Mouse (Mus musculus): Measurements from ENCODE around the gene Kank4.

Kank4 gene

DNA sequence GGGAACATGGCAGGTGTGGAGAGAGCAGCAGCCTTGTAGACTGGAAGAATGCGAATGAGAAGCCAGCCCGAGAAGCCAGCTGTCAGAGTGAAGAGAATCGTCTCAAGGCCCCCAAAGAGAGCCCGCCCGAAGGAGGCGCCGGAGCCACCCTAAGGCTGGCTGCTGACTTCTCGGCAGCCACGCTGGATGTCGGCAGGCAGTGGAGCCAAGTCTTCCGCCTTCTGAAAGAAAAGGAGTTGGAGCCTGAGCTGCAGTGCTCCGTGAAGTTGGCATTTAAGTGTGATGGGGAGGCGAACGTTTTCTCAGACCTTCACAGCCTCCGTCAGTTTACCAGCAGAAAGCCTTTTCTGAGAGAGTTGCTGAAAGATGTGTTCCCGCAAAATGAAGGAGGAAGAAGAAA lies 83.7 kb downstream of the Kank4 start:
- in situ Hi-C loops (cut with MboI; ENCODE audit: low pct_unique_long_range_greater_than_20kb in 1 of 2, low sequenced_read_pairs in 2 of 2, unreplicated experiment in 1 of 2), result loop anchor here in 1 of 2 experiments (10.0 to 25.0 kb wide), 2 partner anchors 131 to 454 kb away; partner anchors contain the start of gene Atg4c

- in situ Hi-C loops (cut with MboI; ENCODE audit: low pct_unique_long_range_greater_than_20kb in 1 of 2, low sequenced_read_pairs in 2 of 2, unreplicated experiment in 1 of 2), result loop anchor here in 1 of 2 experiments (25.0 kb wide), 1 partner anchor 459 kb away; the partner anchor contains the start of gene Atg4c
These were observed 88.6 kb downstream of the Kank4 start for GRCm38 (mm10) chr4:98728716-98729115.

DNA sequence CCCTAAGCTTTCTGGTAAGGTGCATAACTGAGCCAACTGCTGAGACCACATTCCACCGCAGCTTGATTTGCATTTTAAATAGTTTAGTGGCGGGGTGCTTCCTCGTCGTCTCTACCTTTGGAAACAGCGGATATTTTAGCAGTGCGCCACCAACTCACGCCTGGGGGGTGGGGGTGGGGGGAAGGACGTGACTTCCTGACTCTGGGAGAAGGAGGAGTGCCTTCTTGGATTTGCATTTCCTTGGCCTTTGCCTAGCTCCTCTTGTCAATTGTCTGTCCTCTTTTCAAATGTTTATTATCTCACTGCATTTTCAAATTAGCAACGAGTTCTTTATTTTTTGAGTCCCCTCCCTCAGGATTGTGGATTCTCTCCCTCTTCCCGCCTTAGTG lies 89.4 kb downstream of the Kank4 start:
- in situ Hi-C loops (cut with MboI; ENCODE audit: low pct_unique_long_range_greater_than_20kb in 1 of 2, low sequenced_read_pairs in 2 of 2, unreplicated experiment in 1 of 2), result loop anchor here in 1 of 2 experiments (25.0 kb wide), 1 partner anchor 459 kb away; the partner anchor contains the start of gene Atg4c

- in situ Hi-C loops (cut with MboI; ENCODE audit: low pct_unique_long_range_greater_than_20kb in 1 of 2, low sequenced_read_pairs in 2 of 2, unreplicated experiment in 1 of 2), result loop anchor here in 1 of 2 experiments (25.0 kb wide), 1 partner anchor 460 kb away; the partner anchor contains the start of gene Atg4c
These were observed 89.9 kb downstream of the Kank4 start for GRCm38 (mm10) chr4:98727295-98727958.

DNA sequence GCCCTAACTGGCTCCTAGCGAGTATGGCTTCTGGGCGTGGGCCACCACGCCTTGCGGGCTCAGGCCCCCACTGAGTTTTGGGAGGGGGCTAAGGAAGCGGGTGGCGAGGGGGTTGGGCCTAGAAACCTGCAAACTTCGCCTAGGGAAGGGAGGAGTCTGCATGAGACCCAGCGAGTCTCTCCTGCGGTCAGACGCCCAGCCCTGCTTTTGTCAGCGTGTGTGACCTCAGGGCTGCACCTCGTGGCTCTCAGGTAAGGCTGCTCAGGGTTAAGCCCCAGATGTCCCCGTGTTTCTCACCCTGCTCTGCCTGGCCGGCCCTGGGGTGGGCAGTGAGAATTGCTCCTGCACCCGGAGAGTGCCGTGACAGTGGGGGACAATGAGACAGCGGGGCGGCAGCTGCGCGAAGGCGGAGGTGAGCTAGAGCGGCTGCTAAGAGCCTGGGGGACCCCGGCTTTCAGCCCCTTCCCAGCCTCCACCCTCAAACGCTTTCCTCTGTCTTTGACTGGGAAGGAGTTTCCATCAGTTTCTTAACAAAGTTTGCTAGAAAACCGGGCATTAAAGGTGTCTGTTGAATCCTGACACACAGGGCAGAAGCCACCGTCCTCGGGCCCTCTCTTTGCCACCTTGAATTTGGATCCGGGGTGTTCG lies 90.6 kb downstream of the Kank4 start, which contains the start of gene L1td1:
Gene L1td1, plus strand, starts transcription at position 145 of the 648 bp plus-strand sequence.
- in situ Hi-C loops (cut with MboI; ENCODE audit: low pct_unique_long_range_greater_than_20kb in 1 of 2, low sequenced_read_pairs in 2 of 2, unreplicated experiment in 1 of 2), result loop anchor here in 1 of 2 experiments (25.0 kb wide), 1 partner anchor 461 kb away; the partner anchor contains the start of gene Atg4c

DNA sequence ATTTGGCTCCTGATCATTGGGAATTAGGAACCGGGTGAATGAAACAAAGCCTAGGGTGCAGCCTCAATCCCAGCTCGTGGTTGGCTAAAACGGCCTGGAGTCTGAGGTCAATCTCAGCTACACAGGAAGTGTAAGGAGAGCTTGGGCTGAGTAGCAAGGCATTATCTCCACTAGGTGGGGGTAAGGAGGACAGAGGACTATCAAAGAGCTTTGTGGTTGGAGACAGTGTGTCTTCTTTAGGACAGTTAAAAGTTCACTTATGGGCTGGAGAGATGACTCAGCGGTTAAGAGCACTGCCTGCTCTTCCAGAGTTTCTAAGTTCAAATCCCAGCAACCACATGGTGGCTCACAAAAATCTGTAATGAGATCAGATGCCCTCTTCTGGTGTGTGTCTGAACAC lies 91.9 kb downstream of the Kank4 start:
- in situ Hi-C loops (cut with MboI; ENCODE audit: low pct_unique_long_range_greater_than_20kb in 1 of 2, low sequenced_read_pairs in 2 of 2, unreplicated experiment in 1 of 2), result loop anchor here in 1 of 2 experiments (25.0 kb wide), 1 partner anchor 462 kb away; the partner anchor contains the start of gene Atg4c

DNA sequence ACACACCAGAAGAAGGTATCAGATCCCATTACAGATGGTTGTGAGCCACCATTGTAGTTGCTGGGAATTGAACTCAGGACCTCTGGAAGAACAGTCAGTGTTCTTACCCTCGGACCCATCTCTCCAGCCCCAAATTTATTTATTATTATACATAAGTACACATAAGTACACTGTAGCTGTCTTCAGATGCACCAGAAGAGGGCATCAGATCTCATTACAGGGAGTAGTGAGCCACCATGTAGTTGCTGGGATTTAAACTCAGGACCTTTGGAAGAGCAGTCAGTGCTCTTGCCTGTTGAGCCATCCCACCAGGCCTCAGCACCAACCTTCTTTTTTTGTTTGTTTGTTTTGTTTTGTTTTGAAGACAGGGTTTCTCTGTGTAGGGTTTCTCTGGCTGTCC lies 92.7 kb downstream of the Kank4 start:
- in situ Hi-C loops (cut with MboI; ENCODE audit: low pct_unique_long_range_greater_than_20kb in 1 of 2, low sequenced_read_pairs in 2 of 2, unreplicated experiment in 1 of 2), result loop anchor here (25.0 kb wide), 2 partner anchors 463 to 962 kb away; partner anchors contain the start of genes Atg4c (in 2 of the 2) and Nfia (in 1 of the 2)

DNA sequence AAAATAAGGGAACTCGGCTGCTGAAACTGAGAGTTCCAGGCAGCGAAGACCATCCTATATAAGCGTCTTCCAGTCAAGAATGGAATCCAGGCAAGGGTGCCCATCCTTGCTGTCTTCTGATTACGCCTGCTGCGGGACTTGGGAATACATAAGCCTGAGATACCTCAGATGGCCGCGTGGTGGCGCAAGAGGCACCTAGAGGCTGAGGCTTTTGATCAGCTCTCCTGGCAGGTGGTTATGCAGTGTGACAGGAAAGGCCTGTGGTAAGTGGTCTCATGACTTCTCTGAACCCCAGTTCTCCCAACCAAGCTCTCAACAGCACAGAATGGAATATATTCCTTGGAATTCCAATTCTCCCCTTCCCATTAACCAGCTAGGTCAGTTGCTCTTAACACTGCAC lies 94.9 kb downstream of the Kank4 start:
- in situ Hi-C loops (cut with MboI; ENCODE audit: low pct_unique_long_range_greater_than_20kb in 1 of 2, low sequenced_read_pairs in 2 of 2, unreplicated experiment in 1 of 2), result loop anchor here in 1 of 2 experiments (25.0 kb wide), 2 partner anchors 465 to 960 kb away; partner anchors contain the start of genes Atg4c and Nfia

DNA sequence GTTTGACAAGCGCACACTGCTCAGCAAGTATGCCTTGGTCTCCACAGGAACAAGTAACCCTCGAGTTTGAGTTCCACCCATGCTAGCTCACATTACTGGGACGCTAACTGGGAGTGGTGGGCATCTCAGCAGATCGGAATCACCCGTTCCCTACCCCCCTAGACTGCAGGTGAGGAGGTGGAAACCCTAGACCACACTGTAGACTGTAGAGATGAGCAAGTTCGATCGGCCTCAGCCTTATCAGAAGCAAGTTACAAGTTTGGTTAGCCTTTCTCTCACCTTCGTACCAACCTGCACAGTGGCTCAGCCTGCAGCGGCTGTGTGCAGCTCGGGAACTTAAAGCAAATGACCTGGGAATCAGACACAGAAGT lies 98.8 kb downstream of the Kank4 start:
- in situ Hi-C loops (cut with MboI; ENCODE audit: low pct_unique_long_range_greater_than_20kb in 1 of 2, low sequenced_read_pairs in 2 of 2, unreplicated experiment in 1 of 2), result loop anchor here in 1 of 2 experiments (25.0 kb wide), 2 partner anchors 469 to 956 kb away; partner anchors contain the start of genes Atg4c and Nfia

- in situ Hi-C loops (cut with MboI; ENCODE audit: low pct_unique_long_range_greater_than_20kb in 1 of 2, low sequenced_read_pairs in 2 of 2, unreplicated experiment in 1 of 2), result loop anchor here in 1 of 2 experiments (25.0 kb wide), 2 partner anchors 469 to 956 kb away; partner anchors contain the start of genes Atg4c and Nfia
These were observed 99.4 kb downstream of the Kank4 start for GRCm38 (mm10) chr4:98717735-98718546.

DNA sequence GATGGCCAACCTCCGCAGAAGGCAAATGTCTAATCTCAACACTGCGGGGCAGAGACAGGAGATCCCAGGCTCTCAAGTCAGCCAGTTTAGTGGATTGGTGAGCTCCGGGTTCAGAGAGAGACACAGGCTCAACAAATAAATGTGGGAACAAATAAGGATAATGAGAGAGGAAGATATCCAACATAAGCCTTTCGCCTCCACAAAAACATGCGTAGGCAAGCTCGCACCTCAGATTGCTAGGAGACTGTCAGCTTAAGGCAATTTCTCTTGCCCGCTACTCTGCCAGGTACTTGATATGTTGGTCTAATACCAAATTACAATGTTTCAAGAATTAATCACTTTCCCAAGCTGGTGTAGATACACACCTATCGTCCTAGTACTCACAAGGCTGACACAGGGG lies 106.4 kb downstream of the Kank4 start:
- in situ Hi-C loops (cut with MboI; ENCODE audit: low pct_unique_long_range_greater_than_20kb in 1 of 2, low sequenced_read_pairs in 2 of 2, unreplicated experiment in 1 of 2), result loop anchor here in 1 of 2 experiments (25.0 kb wide), 2 partner anchors 476 to 949 kb away; partner anchors contain the start of genes Atg4c and Nfia
